Mouse (Mus musculus): ENCODE measurements around the gene Rora. TPM values are rescaled to one million over a fixed set of nuclear protein-coding genes. Genes with fewer than 3 reads are reported as not detected.

Rora gene
- polyA plus RNA-seq (2012; ENCODE audit: insufficient read depth, insufficient read length, missing spikeins), result 6.7 and 10.7 TPM in 2 replicates

DNA sequence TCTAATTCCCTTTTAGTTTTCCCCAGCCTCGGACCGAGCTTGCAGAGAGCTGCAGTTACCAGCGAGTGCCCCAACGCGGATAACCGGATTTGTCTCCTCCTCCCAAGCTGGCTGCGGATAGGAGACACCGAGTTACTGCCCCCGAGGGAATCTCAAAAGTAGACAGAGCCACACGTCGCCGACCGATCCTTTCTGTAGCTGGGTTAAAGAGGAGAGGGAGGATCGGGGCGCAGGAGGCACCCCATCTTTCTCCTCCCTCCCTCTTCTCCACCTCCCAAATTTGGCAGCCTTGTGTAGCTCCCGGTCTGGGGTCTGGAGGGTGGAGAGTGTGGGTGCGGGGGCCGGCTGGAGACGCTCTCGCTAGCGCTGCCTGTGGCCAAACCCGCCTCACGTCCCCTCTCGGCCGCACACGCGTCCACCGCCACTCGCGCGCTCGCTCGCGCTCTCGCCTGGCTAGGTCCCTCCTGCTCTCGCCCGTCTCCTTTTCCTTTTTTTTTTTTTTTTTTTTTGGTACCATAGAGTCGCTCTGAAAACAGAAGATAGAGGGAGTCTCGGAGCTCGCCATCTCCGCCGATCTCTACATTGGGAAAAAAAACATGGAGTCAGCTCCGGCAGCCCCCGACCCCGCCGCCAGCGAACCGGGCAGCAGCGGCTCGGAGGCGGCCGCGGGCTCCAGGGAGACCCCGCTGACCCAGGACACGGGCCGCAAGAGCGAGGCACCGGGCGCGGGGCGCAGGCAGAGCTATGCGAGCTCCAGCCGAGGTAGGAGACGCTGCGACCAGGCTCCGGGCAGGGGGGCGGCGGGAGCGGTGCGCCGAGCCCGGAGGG, at the start of gene Rora:
TSS of gene Rora (plus strand) at position 576 of the 828 bp plus-strand sequence.
- H3K4me1 ChIP-seq (ENCODE audit: control insufficient read depth, insufficient read depth, insufficient read length, low read length), result no peaks in the 10 kb centered on the region
- no peak within 1 kb of the TSS for H3K27ac ChIP-seq (replicated peaks; ENCODE audit: low read depth, low read length)
- H3K4me3 ChIP-seq (ENCODE audit: insufficient read depth, low read depth, low read length), result peak within 1 kb of the TSS; percentile 86

- Histone ChIP-seq H3K27ac (replicated peaks; ENCODE audit: low read depth, low read length) (no peak overlapping the region), H3K4me1 (ENCODE audit: control insufficient read depth, insufficient read depth, insufficient read length, low read length) (no peaks in the 10 kb centered on the region), H3K4me3 (ENCODE audit: insufficient read depth, low read depth, low read length) (no peak overlapping the region)
Observed at GRCm38 (mm10) chr9:68614006-68614405, 39.6 kb upstream of the Rora start.

DNA sequence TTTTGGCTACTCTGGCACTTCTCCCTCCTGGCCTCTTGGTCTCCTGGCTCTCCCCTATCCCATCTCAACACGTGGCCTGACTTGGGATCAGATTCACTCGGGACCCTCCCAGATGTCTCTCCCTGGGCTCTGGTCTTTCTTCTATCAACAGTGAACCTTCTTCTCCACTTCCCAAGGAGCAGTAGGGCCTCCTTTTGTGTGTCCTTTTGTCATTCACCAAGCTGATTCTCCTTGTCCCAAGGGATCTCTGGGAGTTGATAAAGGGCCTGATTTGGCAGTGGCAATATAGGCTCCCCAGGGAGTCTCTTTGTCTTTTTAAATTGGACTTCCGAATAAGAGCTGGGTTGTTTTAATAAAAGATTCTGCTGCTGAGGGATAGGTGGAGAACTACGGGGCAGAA, 36.5 kb upstream of the Rora start:
- no peaks in the 10 kb centered on the region for H3K4me1 ChIP-seq (ENCODE audit: control insufficient read depth, insufficient read depth, insufficient read length, low read length)
- no peak overlapping the region for H3K27ac ChIP-seq (replicated peaks; ENCODE audit: low read depth, low read length)
- H3K4me3 ChIP-seq (ENCODE audit: insufficient read depth, low read depth, low read length), result no peak overlapping the region

- Histone ChIP-seq H3K4me1 (ENCODE audit: control insufficient read depth, insufficient read depth, insufficient read length, low read length) (no peaks in the 10 kb centered on the region), H3K4me3 (ENCODE audit: insufficient read depth, low read depth, low read length) (no peak overlapping the region), H3K27ac (replicated peaks; ENCODE audit: low read depth, low read length) (no peak overlapping the region)
Observed at GRCm38 (mm10) chr9:68620036-68620435, 33.5 kb upstream of the Rora start.

DNA sequence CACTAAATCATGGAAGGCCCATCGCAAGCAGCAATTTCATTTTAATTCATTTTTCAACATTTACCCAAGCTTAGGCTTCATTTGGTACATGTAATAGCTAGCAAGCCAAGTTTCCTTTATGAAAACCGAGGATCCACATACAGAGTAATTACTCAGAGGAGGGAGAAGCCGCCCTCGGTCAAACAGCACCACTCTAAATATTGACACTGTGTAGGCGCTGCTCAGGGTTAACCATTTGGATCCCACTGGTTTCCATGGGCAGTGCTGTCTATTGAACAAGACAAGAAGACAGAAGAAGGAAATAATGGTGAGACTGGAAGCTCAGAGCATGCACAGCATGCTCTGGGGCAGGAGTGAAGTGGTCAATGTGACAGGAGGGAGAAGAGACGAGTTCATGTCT, 33.1 kb upstream of the Rora start:
- Histone ChIP-seq H3K4me3 (ENCODE audit: insufficient read depth, low read depth, low read length) (no peak overlapping the region), H3K4me1 (ENCODE audit: control insufficient read depth, insufficient read depth, insufficient read length, low read length) (no peaks in the 10 kb centered on the region), H3K27ac (replicated peaks; ENCODE audit: low read depth, low read length) (no peak overlapping the region)

DNA sequence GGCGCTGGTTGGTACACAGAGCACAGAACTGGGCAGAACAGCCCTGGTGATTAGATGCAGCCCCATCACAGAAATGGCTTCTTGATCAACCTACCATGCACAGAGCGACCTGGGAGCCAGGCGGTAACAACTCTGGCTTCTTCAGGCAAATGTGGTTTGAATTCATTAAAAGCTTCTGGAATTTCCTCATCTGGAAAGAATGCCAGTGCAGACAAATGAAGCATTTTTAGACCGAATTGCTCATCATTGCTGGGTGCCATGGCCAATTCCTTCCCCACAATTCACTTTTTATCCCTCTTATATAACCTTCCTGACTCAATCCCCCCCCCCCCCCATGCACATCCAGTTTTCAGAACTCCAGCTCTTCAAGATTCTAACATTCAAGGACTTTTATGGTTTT, 28.6 kb upstream of the Rora start:
- H3K4me1 ChIP-seq (ENCODE audit: control insufficient read depth, insufficient read depth, insufficient read length, low read length), result no peaks in the 10 kb centered on the region
- H3K4me3 ChIP-seq (ENCODE audit: insufficient read depth, low read depth, low read length), result no peak overlapping the region
- H3K27ac ChIP-seq (replicated peaks; ENCODE audit: low read depth, low read length), result no peak overlapping the region

DNA sequence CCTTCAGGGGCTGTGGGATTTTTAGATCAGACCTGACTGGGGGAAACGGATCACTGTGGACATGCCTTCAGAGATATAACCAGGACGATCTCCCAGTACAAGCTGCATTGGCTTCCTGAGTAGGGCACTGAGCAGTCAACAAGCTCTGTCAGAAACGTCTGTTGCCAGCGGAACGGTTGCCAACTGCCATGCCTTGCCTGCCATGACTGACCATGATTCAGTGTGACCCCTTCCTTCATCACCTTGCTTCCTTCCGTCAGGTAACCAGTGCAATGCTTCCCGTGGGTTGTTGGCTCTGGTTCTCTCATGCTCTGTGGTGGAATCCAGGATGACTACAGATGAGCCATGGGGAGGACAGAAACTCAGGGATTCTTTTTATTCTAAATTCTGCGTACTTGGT, 16.3 kb upstream of the Rora start:
- Histone ChIP-seq H3K4me1 (ENCODE audit: control insufficient read depth, insufficient read depth, insufficient read length, low read length) (no peaks in the 10 kb centered on the region), H3K27ac (replicated peaks; ENCODE audit: low read depth, low read length) (no peak overlapping the region), H3K4me3 (ENCODE audit: insufficient read depth, low read depth, low read length) (no peak overlapping the region)

DNA sequence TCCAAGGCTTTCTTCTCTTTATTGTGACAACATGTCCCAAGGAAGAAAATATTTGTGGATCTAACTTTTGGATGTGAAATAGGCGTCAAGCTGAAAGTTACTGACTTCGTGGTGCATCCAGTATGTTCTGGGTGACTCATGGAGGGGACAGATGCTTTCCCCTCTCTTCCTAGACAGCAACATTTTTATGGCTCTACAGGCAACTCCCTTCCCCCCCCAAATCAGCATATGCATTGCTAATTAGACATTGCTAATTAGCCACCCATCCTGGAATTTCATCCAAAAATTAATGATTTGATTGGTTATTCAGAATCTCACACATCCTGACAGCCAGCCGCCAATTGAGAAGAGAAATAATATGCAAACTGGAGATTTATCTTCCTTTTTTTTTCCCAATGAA, 12.5 kb upstream of the Rora start:
- H3K4me3 ChIP-seq (ENCODE audit: insufficient read depth, low read depth, low read length), result no peak overlapping the region
- no peaks in the 10 kb centered on the region for H3K4me1 ChIP-seq (ENCODE audit: control insufficient read depth, insufficient read depth, insufficient read length, low read length)
- no peak overlapping the region for H3K27ac ChIP-seq (replicated peaks; ENCODE audit: low read depth, low read length)

- Histone ChIP-seq H3K27ac (replicated peaks; ENCODE audit: low read depth, low read length) (no peak overlapping the region), H3K4me1 (ENCODE audit: control insufficient read depth, insufficient read depth, insufficient read length, low read length) (no peaks in the 10 kb centered on the region), H3K4me3 (ENCODE audit: insufficient read depth, low read depth, low read length) (no peak overlapping the region)
Observed at GRCm38 (mm10) chr9:68648061-68648460, 5.5 kb upstream of the Rora start.

DNA sequence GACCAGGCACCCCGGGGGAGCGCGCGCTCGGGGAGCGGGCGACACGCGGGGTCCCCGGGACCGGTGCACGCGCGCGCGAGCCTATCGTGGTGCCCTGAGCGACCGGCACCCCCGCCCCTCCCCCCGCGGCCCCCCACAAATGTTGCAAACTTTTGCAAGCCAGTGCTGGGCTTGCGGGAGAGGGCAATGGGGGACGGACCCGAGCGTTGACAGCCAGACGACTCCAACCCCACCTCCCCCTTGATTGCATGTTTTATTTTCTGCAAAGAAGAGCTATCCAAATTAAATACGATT, 400 bp downstream of the Rora start:
- H3K4me3 ChIP-seq (ENCODE audit: insufficient read depth, low read depth, low read length), result peak overlapping the region; percentile 86
- H3K4me1 ChIP-seq (ENCODE audit: control insufficient read depth, insufficient read depth, insufficient read length, low read length), result no peaks in the 10 kb centered on the region
- H3K27ac ChIP-seq (replicated peaks; ENCODE audit: low read depth, low read length), result no peak overlapping the region

- H3K4me1 ChIP-seq (ENCODE audit: control insufficient read depth, insufficient read depth, insufficient read length, low read length), result no peaks in the 10 kb centered on the region
- H3K27ac ChIP-seq (replicated peaks; ENCODE audit: low read depth, low read length), result no peak overlapping the region
- peak overlapping the region; percentile 86 for H3K4me3 ChIP-seq (ENCODE audit: insufficient read depth, low read depth, low read length)
Observed at GRCm38 (mm10) chr9:68654333-68655017, 889 bp downstream of the Rora start.

DNA sequence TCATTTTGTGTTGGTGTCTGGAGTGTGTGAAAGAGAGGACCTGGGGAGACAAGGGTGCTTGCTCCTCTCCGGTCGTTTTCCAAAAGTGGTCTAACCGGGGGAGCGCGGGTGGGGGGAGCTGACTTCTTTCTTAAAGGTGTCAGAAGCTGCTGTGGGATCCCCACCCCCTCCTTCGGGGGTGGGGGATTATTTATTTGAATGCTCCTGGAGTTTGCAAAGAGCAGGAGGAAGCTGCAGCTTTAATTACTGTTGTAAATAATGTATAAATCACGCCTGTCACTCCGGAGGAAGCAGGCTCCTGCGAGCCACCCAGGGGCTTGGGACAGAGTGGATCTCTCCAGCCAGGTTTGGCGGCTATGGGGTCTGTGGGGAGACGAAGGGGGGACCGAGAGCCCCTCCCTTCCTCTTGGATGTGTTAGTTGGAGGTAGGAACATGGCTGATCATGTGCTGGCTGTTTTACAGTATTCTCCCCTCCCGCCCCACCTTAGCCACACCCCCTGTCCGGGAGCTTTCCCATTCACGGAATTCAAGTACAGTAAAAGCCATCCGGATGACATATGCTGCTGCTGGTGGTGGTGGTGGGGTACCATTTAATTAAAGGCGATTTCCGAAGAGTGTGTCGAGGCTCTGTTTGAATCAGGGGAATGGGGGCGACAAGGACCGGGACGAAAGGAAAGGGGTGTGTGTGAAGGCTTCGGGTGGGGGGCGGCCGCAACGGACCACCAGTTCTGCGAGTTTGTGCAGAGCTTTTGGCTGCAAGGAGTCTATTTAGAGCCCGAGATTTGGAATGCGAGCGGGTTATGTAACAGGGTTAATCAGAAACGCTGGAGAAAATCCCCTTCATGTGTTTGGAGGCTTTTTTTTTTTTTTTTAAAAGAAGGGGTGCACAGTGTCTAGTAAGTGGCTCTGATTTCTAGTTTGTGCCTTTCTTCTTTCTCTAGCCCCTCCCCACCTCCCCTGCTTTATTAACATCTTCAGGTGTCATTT, 1.7 kb downstream of the Rora start:
- H3K4me1 ChIP-seq (ENCODE audit: control insufficient read depth, insufficient read depth, insufficient read length, low read length), result no peaks in the 10 kb centered on the region
- no peak overlapping the region for H3K27ac ChIP-seq (replicated peaks; ENCODE audit: low read depth, low read length)

DNA sequence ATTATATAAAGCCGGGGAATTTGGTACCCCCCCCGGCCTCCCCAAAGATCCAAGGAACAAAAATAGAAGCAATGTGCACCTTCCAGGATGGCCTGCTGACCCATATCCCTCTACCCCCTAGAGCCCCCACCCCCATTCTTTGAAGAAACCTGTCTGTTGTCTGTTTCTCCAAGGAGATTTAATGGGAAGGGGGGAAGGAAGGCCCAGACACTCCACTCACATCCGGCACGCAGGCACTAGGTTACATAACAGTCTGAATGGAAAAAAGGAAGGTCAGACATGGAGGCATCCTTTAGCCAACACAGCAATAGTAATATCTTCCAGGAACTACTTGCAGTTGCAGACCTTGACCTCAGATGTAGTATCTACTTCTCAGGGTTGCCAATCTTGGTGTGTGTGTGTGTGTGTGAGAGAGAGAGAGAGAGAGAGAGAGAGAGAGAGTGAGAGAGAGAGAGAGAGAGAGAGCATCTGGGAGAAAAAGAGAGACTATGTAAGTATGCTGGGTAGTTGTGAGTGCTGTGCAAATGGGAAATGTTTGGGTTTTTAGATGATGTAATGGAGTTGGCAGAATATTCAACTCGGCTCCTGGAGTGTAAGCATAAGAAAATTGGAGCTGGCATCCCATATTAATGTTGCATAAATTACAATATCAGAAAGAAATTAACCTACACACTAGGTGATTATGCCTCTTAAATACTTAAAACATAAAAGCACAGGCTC, 2.6 kb downstream of the Rora start:
- Histone ChIP-seq H3K27ac (replicated peaks; ENCODE audit: low read depth, low read length) (no peak overlapping the region), H3K4me3 (ENCODE audit: insufficient read depth, low read depth, low read length) (no peak overlapping the region), H3K4me1 (ENCODE audit: control insufficient read depth, insufficient read depth, insufficient read length, low read length) (no peaks in the 10 kb centered on the region)

More for the DNA sequence above, 1.7 kb downstream of the Rora start:
- peak overlapping the region; percentile 86 for H3K4me3 ChIP-seq (ENCODE audit: insufficient read depth, low read depth, low read length)

- H3K4me3 ChIP-seq (ENCODE audit: insufficient read depth, low read depth, low read length), result no peak overlapping the region
- no peak overlapping the region for H3K27ac ChIP-seq (replicated peaks; ENCODE audit: low read depth, low read length)
- no peaks in the 10 kb centered on the region for H3K4me1 ChIP-seq (ENCODE audit: control insufficient read depth, insufficient read depth, insufficient read length, low read length)
Observed at GRCm38 (mm10) chr9:68656796-68657130, 3.2 kb downstream of the Rora start.

- Histone ChIP-seq H3K4me3 (ENCODE audit: insufficient read depth, low read depth, low read length) (no peak overlapping the region), H3K4me1 (ENCODE audit: control insufficient read depth, insufficient read depth, insufficient read length, low read length) (peaks cover 11% of the 10 kb centered on the region), H3K27ac (replicated peaks; ENCODE audit: low read depth, low read length) (no peak overlapping the region)
Observed at GRCm38 (mm10) chr9:68670731-68671130, 17.1 kb downstream of the Rora start.
